Mouse (Mus musculus): ENCODE results near the gene Crybg3.
"Not testable (repeated sequence)": the region's sequence is repeated elsewhere in the genome, so short reads cannot be mapped to it uniquely, and the experiment has no call there.

The Crybg3 gene

GRCm38 (mm10) chr16:59526939-59527338, 73.8 kb downstream of the Crybg3 start:
- no peak for DNase-seq

- DNase-seq, result no peak
Observed at GRCm38 (mm10) chr16:59521752-59522423, 78.9 kb downstream of the Crybg3 start.

DNA sequence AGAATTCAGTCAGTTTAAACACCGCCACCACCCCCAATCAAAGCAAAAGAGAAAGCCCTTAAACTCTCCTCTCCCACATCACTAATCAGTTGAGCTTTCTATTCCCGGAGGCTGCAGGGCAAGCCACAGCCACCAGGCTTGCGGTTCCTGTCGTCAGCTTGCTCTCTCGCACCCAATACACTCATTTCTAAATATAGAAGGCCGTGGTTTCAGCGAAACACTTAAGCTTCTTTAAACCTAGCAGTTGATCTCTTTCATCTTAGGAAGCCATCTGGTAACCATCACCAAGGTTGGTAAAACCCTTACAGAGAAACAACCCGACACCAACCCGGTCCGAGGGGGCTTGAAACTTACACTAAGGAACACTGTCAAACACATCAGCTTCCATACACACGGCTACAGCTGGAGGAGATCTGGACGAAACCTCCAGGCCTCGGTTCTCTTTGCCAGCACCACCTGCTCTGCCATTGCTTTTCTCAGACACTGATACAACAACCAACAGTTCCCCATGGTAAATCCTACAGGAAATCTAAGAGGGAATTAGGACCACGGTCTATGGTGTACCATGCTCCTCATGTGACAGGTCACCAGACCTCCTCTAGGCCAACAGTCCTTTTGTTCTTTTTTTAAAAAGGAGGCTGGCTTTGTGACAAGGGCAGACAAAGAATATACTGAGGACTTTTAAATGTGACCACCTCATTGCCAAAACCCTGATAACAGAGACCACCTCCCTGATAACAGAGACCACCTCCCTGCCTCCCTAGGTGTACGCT, 83.1 kb downstream of the Crybg3 start:
- DNase-seq, result no peak

DNA sequence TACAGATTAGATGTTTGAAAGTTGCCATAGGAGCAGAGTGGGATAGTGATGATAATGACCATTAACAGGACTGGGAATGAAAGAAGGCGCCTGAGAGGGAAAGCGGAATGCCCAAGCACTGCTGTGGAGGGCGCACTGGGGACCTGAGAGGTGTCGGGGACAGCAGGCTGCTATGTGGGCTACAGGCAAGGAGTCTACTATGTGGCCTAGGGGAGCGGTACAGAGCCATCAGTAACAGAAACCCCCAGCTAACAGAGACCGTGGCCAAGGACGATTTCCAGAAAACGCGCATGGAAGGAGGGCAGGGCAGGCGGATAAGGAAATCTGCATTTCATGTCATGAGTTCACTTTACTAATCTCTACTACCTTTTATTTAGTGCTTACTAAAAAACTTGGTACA, 83.8 kb downstream of the Crybg3 start:
- no peak for DNase-seq

DNA sequence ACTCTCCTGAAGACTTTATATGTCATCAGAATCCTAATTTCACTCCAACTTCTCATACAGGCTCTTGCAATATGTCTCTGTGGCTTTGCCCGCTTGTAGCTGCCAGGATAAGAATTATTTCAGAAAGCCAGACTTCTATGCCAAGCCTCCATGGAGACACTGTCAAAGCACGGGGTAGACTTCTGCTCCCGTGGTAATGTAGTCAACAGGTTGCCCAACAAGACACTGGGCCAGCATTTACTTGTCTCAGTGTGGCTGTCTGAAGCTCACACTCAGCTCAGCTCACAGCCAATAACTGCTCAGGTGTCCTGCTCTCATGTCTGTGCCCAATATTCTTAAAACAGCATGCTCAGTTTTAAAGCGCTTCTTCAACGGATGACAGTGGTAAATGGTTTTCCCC, 85.6 kb downstream of the Crybg3 start:
- DNase-seq, result no peak

DNA sequence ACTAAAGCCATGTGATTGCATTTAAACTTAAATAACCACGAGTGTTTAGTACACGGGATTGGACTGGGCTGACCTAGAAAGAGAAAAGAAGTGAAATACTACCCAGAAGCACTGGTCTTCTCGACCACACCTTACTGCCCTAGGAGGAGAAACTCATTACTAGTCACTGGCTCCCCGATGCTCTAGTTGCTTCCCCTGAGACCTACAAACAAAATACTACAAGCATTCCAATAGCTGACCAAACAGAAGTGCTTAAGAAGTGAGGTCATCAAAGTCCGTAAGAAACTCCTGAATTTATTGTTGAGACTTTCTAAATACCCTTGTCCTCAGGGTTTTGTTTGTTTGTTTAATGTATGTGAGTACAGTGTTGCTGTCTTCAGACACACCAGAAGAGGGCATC, 90.9 kb downstream of the Crybg3 start:
- DNase-seq, result no peak

GRCm38 (mm10) chr16:59499180-59499579, 101.6 kb downstream of the Crybg3 start:
- DNase-seq, result no peak

GRCm38 (mm10) chr16:59497947-59498346, 102.8 kb downstream of the Crybg3 start:
- no peak for DNase-seq

GRCm38 (mm10) chr16:59493199-59493598, 107.6 kb downstream of the Crybg3 start:
- peak; percentile 17 for DNase-seq

GRCm38 (mm10) chr16:59487975-59488548, 112.7 kb downstream of the Crybg3 start:
- no peak for DNase-seq

GRCm38 (mm10) chr16:59487239-59487638, 113.5 kb downstream of the Crybg3 start:
- DNase-seq, result no peak

DNA sequence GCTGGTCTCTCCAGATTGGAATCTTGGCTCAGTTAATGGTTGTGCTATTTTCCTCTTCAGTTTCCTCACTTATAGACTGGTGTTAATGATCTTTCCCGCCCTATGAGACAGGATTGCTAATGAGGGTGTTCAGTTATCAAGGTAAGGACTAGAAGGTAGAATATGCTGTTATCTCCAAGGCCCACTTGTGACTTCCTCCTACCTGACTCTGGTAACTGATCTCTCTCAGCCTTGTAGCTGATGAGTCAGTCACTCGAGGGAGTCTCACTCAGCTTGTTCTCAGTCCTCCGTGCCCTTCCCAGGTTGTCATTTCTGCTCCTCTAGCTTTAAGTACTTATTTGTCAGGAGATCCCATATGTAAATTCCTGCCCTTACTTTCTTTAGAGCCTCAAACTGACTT, 122.8 kb downstream of the Crybg3 start:
- DNase-seq, result no peak

- DNase-seq, result peak; percentile 60
Observed at GRCm38 (mm10) chr16:59474788-59475187, 126.0 kb downstream of the Crybg3 start.

DNA sequence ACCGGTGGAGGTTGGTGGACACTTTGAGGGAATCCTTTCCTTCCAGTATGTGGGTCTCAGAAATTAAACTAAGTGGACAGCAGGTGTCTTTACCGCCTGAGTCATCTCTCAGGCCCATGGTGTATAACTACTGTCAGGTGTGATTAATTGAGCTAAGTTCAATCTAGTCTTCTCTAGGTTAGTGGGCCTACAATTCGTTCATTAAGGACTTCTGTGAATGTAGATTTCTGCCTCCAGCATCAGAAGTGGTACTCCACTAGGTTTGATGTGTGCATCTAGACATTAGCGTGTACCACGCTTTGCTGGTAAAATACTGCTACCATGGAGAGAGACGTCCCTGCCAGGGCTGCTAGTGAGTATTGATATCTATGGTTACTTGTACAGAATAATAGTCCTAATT, 128.2 kb downstream of the Crybg3 start:
- DNase-seq, result no peak

GRCm38 (mm10) chr16:59471637-59472278, 129.0 kb downstream of the Crybg3 start, which contains the start of gene Riox2:
Gene Riox2, plus strand, starts transcription at chr16:59471775.
- peak; percentile 80 for DNase-seq

- DNase-seq, result no peak
Observed at GRCm38 (mm10) chr16:59469846-59470245, 130.9 kb downstream of the Crybg3 start.

GRCm38 (mm10) chr16:59463973-59464372, 136.8 kb downstream of the Crybg3 start:
- DNase-seq, result no peak

DNA sequence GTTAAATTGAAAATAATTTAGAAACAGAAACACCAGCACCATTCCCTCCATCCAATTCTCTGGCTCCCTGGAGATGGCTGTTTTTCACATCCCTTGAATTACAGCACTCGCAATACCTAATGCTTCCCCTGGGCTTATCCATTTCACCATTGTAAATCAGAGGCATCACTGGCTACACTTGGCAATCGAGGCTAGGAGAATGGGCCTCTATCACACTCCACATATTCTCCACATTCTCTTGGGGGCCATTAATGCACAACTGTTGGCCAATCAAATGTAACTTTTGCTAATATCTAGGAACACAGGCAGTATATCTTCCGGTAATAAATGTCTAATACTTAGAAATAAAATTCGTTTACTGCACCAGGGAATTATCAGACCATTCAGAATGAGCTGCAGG, 137.2 kb downstream of the Crybg3 start:
- DNase-seq, result no peak

GRCm38 (mm10) chr16:59459259-59459861, 141.4 kb downstream of the Crybg3 start:
- not testable (repeated sequence) for DNase-seq

- DNase-seq, result no peak
Observed at GRCm38 (mm10) chr16:59451813-59452212, 149.0 kb downstream of the Crybg3 start.

- no peak for DNase-seq
Observed at GRCm38 (mm10) chr16:59449092-59449491, 151.7 kb downstream of the Crybg3 start.

GRCm38 (mm10) chr16:59448181-59448580, 152.6 kb downstream of the Crybg3 start:
- DNase-seq, result no peak
